Mouse (Mus musculus): ENCODE results near the gene Josd1.
"Not testable (repeated sequence)": the region's sequence is repeated elsewhere in the genome, so short reads cannot be mapped to it uniquely, and the experiment has no call there.

The Josd1 gene

DNA sequence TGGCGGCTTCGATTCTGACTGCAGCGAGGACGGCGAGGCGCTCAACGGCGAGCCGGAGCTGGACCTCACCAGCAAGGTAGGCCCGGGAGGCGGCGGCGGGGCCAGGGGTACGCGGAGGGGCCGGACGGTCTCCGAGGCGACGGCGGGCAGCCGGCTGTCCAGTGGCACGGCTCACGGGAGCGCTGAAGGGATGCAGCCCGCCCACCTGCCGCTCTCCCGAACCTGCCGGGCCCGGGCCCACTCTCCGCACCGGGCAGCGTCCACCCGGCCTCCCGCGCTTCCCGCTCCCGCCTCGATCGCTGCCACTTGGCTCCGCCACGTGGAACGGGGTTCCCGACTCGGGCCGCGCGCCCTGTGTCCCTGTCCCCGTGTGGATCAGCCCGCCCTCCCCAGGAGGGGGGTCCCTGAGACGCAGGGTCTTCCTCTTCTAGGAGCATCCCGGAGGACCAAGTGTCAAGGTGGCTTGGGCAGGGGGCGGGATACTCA lies 3.3 kb upstream of the Josd1 start:
- DNase-seq = peak; percentile 56

DNA sequence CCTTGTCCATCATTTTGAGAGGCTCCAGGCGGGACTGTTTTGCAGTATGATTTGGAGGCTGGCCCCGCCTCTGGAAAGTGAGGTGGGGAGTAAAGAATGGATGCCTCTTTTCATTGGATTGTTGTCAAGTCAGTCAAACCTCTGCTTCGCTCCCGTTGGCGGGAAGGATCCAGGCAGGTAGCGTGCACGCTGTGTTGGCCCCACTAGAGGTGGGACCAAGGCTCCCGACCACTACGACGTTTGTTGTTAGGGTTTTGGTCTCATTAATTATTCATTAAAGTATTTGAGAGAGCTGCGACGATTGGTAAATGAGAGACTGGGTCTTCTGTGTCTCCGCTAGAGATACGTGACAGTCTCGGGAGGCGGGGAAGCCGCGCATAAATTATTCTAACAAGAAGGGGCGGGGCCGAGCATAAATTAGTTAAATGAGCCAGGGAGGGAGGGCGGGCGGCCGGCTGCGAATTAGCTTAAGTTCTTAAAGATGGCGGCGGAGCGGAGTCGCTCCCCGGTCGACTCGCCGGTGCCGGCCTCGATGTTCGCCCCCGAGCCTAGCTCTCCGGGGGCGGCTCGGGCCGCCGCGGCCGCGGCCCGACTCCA lies 2.8 kb upstream of the Josd1 start, which contains the start of gene Gtpbp1:
Gene Gtpbp1, plus strand, starts transcription at position 420 of the 597 bp plus-strand sequence.
- DNase-seq = peak; percentile 97

DNA sequence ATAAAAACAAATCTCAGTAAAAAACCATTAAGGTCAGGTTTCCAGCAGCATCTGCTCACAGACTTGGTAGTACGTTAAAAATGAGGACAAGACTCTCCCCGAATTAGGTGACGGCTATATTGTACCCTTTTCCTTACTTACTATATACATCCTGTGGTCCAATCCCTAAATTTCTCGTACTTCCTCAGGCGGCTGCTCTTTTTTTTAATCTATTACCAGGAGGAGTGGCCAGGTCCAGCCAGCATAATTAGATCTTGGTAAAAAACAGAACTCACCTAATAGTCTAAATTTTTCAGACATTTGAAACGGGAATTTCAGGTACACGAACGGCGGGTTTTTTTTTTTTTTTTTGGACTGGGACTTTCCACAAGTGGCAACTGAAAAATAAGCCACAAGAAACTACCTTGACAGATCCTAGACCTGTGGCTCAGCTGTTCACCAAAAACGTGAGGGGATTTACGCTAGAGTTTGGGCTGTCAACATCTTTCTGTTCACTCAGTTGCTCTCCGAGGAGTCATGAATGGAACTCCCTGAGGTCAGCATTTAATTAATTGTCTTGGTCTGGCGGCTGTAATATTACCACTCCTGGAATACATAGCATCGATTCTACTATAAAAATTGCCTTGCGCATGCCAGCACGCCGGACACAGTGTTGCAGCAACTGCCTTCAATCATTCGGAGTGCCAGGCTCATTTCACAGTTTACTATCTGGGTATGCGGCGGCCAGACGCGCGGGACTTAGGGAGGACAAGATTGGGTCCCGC lies 2.1 kb upstream of the Josd1 start:
- no peak for DNase-seq

DNA sequence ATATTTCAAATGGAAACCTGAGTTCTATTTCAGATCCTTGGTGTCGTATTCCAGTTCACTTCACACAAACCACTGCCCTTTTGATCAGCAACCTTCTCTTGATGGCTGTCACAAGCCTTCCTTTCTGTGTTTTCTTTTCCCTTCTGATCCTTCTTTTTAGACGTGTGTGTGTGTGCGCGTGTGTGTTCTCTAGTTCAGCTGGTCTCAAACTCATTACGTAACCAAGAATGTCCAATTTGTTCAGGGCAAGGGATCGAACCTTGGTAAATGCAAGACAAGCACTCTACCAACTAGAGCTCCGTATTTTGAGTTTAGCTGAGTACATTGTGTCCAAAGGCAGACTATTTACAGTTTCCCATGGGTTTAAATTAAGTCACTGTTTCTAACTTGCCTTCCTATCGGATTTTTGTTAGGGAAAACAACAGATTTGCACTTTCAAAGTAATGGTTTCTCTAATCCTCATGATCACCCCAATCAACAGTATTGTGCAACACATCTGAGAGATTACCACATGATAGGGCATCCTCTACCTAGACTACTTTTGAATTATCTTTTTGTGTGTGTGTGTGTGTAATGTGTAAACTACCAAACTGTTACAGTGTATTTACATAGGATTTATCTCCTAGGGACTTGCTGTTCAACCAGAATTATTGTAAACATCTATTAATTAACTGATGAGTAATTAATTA lies 693 bp upstream of the Josd1 start:
- DNase-seq = no peak

- DNase-seq = no peak
These were observed 544 bp downstream of the Josd1 start for GRCm38 (mm10) chr15:79687175-79687574.

GRCm38 (mm10) chr15:79686046-79686869 lies 1.5 kb downstream of the Josd1 start:
- peak; percentile 65 for DNase-seq

- DNase-seq = no peak
These were observed 2.5 kb downstream of the Josd1 start for GRCm38 (mm10) chr15:79685141-79685641.

- no peak for DNase-seq
These were observed 3.1 kb downstream of the Josd1 start for GRCm38 (mm10) chr15:79684616-79685015.

GRCm38 (mm10) chr15:79683707-79684465 lies 3.8 kb downstream of the Josd1 start:
- DNase-seq = peak; percentile 32

DNA sequence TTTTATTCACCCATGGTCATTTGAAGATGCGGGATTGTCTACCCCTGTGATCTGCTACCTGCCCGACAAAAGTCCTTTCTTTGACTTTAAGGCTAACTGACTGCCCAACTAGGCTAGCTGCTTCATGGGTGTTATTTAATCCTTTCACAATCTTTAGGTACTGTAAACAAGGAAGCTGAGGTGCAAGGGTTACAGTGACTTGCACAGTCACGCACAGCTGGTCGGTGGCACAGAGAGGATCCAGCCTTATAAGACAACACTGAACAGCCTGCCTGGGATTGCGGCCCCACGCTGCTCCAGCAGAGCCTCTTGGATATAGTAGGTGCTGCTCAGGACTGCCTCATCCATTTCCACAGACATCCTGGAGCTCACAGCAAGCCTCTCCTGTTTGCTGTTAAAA lies 4.6 kb downstream of the Josd1 start:
- DNase-seq = peak; percentile 40

DNA sequence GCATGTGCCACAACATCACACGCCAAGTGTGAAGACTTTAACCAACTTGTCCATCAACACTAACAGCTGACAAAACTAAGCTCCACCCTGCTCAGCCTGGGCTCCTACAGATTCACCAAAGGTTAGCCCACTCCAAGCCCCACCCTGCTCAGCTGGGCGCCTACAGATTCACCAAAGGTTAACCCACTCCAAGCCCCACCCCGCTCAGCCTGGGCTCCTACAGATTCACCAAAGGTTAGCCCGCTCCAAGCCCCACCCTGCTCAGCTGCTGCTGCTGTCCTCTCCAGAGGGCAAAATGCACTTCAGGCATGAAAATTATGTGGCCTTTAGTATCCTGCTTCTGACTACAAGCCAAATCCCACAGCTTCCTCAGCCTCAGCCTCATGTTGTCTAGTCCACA lies 5.7 kb downstream of the Josd1 start:
- DNase-seq = peak; percentile 80

- no peak for DNase-seq
These were observed 9.8 kb downstream of the Josd1 start for GRCm38 (mm10) chr15:79677936-79678335.

- DNase-seq = not testable (repeated sequence)
These were observed 15.8 kb downstream of the Josd1 start for GRCm38 (mm10) chr15:79671828-79672348.

DNA sequence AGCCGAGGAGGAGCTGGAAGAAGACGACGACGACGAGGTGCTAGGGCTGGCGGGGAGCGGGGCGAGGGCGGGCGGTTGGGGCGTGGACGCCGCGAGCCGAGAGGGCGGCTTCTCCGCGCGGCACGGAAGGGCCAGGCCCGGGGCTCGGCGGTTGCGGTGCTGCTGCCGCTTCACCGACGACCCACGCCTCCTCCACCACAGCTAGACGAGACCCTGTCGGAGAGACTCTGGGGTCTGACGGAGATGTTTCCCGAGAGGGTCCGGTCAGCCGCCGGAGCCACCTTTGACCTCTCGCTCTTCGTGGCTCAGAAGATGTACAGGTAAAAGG lies 16.8 kb downstream of the Josd1 start:
- no peak for DNase-seq

GRCm38 (mm10) chr15:79670249-79670971 lies 17.3 kb downstream of the Josd1 start, which contains the start of gene Tomm22:
TSS of gene Tomm22 (plus strand) at chr15:79670861.
- DNase-seq = peak; percentile 92

- no peak for DNase-seq
These were observed 18.5 kb downstream of the Josd1 start for GRCm38 (mm10) chr15:79669195-79669594.

DNA sequence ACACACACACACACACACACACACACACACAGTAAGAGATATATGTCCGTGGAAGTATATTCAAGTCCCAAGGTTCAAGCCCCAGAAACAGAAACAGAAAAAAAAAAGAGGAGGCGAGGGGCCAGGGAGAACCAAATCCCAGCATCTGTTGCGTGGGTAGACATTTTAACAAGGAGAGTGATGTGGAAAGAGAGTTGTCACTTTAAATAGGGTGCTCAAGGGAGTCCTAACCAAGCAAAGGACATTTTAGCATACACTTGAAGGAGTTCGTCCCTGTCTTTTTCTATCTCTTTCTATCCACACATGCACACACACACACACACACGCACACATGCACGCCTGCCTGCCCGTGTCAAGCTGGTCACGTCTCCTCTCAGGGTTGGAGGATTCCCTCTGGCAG lies 23.1 kb downstream of the Josd1 start:
- no peak for DNase-seq

- DNase-seq = peak; percentile 72
These were observed 25.9 kb downstream of the Josd1 start for GRCm38 (mm10) chr15:79661852-79662251.

DNA sequence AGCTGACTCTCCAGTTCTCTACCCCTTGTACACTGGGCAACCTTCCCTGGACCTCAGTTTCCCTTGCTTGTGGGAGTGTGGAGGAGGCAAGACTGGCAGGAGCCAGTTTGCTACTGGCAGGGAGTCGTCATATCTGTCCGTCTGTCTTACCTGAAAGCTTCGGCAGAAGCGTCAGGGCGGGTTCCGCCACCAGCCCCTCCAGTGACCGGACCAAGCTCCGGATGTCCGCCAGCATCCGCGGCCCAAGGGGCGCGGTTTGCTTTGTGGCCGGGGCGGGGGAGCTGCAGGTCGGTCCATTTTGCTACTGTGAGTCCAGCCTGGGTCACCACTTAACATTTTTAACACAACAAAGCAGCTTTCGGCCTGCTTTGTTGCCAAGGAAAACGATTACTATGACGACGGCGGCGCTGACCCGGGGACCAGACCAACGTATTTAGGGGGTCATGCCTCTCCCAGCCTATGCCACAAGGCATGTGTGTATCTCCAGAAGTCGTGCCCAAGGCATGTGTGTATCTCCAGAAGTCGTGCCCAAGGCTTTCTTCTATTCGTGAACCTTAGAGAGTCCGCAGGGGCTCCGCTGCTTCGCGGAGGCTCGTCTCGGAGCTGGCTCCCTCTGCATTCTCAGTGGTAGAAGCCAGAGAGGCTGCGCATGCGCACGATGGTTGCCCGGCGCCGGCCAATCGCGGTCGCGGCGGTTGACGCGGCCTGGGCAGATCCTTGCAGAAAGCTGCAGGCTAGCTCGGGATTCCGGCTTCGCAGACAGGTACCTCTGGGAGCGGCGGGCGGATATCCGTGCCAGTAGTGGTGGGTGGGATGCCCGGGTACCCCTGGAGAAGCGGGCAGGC lies 29.0 kb downstream of the Josd1 start, which contains the start of the genes Fam227a and Cby1:
Gene Fam227a, minus strand, starts transcription at position 426 of the 845 bp plus-strand sequence.
Gene Cby1, plus strand, starts transcription at position 669 of the 845 bp plus-strand sequence.
- peak; percentile 97 for DNase-seq

All from liver (tissue).